Mouse (Mus musculus) gastrocnemius, postnatal 14 days (tissue): Measurements from ENCODE around the gene Pde4d. TPM values are rescaled to one million over a fixed set of nuclear protein-coding genes. Genes with fewer than 3 reads are reported as not detected.
A peak's percentile ranks its signal among the peaks of the same experiment; 100 is the strongest.

ENCODE experiments used
- DNase-seq: peaks from one replicate; pipeline ENCODE4 v3.0.0; 2021; ENCODE audit warnings: mixed read lengths
- intact Hi-C: fragments of 180-260 bp; cut with DNase I; formaldehyde crosslinking; loops from one replicate; pipeline ENCODE4 v1.15.1; 2025; ENCODE audit warnings: low total_unique reads
- total RNA-seq, 2 experiments: library from RNA; stranded (reverse); gene quantifications; 2 replicates each; pipeline ENCODE4 v1.2.3; 2021

Pde4d gene
- total RNA-seq, 2 experiments from 2014 or later, result 91.2 to 126 TPM

DNA sequence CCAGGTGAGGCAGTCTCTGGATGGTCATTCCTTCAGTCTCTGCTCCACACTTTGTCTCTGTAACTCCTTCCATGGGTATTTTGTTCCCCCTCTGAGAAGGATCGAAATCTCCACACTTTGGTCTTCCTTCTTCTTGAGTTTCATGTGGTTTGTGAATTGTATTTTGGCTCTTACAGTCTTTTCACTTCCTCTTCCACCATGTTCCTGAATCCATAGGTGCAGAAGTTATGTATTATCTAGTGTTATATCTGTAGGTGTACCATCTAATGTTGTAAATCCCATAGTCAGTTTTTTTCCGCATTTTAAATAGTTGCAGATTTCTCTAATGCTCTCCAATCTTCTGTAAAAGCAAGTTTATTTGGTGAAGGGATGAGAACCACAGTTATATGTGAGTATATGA is 459.4 kb downstream of the Pde4d start:
- intact Hi-C loops, result no loop called here
- no peak for DNase-seq

DNA sequence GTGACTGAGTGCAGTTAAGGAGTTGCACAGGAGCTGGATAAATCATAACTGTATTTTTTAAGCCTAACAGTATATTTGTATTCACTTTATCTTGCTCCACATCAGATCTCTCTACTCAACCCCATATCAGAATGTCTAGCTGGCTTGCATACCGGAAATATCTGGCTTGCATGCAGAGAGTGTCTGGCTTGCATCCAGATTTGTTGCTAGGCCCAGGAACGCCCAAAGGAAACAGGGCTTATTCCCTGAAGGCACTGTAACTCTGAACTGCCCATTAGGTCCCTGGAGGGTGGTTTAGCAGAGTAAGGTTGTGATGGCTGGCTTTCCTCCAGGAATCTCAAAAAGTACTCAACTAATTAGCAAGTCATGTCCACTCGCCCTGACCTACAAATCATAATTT is 464.9 kb downstream of the Pde4d start:
- no peak for DNase-seq
- intact Hi-C loops, result no loop called here

DNA sequence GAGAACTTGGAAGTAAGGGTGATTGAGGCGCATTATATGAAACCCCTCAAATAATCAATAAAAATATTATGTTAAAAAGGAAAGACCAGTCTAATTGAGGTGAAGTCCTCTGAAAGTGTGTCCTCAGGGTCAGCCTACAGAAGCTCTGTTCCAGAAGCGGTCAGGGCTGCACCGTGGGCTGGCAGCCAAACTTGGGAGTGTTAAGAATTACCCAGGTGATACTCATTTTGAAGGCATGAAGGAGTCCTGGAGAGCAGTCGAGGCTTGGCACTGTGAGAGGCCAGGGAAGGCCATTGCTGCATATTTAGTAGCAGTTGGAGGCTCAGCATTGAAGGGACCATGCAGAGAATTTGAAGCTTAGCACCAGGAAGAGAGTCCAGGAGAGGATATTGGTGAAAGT is 471.4 kb downstream of the Pde4d start:
- intact Hi-C loops, result no loop called here
- DNase-seq, result no peak

DNA sequence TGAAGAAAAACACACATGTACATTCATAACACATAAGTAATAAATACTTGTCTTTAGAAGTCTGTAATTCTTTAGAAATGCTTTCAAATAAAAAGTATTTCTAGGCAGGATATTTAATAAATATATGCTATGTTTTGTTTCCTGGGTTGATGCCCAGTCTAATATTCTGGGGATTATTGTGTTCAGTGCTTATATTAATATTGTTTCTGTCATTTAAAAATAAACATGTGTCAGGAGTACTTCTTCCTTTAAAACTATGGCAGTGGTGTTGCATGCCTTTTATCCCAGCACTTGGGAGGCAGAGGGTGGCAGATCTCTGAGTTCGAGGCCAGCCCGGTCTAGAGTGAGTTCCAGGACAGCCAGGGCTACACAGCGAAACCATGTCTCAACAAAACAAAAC is 485.1 kb downstream of the Pde4d start:
- DNase-seq, result no peak
- intact Hi-C loops, result no loop called here

DNA sequence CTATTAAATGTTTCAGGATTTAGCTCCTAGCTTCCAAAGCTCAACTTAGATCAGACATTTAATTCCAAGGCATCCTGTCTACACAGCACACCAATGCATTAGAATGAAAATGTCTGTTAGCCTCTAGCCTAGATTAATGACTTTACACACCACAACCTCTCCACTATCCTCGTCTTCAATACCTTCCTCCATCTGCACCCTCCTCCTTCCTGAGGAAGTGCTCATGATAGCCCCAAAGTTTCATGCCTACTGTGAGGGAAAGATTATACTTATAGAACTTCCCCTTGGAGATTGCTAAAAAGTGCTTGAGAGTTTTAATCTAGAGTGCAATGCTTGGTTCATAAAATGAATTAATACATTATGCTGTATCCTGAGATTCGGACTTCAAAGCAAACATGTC is 487.5 kb downstream of the Pde4d start:
- DNase-seq, result no peak
- intact Hi-C loops, result no loop called here

DNA sequence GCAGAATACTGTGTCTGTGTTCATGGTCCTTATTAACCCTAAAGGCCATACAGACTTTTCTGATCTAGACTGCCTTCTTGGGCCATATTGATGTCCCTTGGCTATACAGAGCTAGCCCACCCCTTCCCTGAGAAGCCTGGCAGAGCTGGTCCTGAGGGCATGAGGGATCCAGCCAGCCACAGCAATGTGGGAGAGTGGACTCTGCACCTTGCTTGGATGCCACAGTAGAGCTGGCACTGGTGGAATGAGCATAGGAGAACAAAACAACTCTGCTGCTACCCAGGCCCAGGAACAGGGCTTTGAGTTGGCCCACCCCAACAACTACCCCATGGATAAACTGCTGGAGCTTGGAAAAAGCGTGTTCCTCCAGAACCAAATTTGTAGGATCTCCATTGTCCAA is 503.2 kb downstream of the Pde4d start:
- DNase-seq, result no peak
- intact Hi-C loops, result no loop called here

DNA sequence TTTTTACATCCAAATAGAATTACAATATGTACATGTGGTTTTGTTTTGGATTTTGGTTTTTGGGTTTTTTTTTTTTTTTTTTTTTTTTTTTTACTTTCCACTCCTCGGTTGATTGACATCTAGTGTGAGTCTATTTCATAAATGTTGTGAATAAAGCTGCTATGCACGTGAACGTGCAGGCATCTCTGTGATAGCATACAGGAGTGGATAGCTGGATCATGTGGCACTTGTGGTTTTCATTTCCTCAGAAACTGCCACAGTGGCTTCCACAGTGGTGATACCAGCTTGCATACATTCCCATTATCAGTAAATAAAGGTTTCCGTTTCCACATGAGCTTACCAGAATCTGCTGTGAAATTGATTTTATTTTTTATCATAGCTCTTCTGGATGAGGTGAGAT is 506.3 kb downstream of the Pde4d start:
- intact Hi-C loops, result no loop called here
- no peak for DNase-seq

DNA sequence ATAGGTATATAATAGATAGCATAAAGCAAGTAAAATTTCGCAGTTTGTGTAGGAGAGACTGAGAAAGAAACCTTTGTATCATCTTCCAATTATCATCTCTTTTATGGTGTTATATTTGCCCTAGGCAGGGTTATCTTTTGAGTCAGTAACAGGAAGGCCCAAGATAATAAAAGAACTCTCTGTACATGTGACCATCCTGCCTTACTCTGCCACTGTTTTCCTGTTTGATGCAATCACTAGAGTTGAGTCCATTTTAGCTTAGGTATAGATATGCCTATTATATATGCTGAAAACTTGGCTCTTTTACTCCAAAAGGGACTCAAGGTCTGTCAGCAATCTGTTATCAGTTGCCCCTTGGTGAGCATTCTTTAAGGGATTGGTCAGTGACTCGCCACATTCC is 514.3 kb downstream of the Pde4d start:
- no peak for DNase-seq
- intact Hi-C loops, result no loop called here

DNA sequence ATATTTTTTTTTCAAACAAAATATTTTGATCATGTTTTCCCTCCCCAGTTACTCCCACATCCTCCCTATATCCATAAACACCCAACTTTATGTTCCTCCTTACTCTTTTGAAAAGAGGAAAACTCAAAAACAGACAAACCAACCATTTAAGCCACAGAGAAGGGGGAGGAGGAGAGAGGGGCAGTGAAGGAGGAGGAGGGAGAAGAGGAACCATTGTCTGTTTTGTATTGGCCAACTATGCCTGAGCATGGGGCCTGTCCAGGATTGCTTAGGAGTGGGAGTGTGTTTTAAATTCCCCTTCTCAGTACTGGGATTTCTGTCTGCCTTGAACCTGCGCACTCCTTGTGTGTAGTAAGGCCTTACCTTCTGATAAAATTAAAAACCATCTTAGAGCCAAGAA is 531.4 kb downstream of the Pde4d start:
- intact Hi-C loops, result no loop called here
- no peak for DNase-seq

DNA sequence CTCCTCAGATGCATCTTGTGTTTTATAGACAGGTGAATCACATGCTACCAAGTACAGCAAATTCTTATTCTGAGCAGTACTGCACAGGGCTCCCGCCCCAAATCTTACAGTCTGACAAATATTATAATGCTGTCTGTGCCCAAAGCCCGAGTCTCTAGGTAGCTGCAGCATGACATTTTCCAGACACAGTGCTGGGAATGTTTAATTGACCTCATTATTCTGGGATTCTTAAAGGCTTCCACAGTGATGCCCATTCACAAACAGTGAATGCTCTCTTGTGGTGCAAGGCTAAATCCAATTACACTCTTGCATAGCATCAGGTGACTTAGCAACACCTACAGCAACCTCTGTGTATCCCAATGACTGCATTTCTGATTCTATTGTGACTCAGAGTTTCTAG is 549.0 kb downstream of the Pde4d start:
- DNase-seq, result no peak
- intact Hi-C loops, result no loop called here

DNA sequence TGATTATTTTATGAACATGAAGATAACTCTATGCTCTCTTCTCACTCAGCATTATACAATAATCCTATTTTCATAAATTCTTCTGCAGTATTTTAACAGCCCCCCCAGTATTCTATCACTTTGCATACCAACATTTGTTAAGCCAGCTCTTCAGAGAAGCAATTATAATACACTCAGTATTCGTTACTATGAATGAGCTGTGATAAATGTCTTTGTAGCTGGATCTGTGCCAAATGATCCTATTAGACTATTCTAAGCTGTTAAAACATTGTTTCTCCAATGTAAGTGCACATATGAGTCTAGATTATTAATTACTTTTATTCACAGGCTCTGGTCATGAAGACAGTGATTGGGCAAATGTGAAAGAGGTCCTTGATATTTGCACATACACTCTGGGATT is 575.0 kb downstream of the Pde4d start:
- DNase-seq, result no peak
- intact Hi-C loops, result no loop called here

DNA sequence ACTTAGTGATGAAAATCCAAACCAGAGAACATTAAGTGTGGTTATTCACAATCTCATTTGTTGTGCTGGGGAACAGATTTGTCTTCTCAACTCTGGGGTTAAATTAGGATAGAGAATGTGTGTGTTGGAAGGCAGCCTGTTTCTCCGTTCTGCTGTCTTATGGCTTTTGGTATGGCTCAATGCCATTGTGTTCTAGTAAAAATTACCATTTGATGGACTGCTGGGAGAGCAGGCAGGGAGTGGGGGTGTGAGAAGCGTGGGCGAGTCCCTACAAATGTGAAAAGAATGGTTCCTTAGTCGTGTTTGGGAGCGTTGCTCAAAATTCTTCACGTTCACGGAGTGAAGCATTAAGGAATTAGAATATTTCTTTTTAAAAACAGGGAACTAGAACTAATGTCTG is 597.4 kb downstream of the Pde4d start:
- intact Hi-C loops, result no loop called here
- no peak for DNase-seq

DNA sequence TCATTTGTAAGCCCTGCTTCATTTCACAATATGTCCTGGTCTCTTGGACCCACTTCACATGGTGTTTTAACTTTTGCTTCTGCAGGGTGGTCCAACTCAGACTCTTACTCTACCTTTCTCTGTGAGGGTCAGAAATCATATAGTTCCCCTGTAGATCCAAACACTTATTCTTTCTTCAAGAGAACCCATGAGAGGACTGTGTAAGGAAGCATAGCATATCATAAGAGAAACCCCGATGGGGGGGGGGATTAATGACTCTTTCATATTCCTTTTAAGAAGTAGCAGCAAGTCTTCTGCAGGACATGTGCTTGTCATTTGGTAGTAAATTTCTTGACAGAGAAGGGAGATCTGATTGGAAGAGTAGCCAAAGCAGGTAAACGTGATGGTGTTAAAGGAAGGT is 603.1 kb downstream of the Pde4d start:
- intact Hi-C loops, result no loop called here
- no peak for DNase-seq

DNA sequence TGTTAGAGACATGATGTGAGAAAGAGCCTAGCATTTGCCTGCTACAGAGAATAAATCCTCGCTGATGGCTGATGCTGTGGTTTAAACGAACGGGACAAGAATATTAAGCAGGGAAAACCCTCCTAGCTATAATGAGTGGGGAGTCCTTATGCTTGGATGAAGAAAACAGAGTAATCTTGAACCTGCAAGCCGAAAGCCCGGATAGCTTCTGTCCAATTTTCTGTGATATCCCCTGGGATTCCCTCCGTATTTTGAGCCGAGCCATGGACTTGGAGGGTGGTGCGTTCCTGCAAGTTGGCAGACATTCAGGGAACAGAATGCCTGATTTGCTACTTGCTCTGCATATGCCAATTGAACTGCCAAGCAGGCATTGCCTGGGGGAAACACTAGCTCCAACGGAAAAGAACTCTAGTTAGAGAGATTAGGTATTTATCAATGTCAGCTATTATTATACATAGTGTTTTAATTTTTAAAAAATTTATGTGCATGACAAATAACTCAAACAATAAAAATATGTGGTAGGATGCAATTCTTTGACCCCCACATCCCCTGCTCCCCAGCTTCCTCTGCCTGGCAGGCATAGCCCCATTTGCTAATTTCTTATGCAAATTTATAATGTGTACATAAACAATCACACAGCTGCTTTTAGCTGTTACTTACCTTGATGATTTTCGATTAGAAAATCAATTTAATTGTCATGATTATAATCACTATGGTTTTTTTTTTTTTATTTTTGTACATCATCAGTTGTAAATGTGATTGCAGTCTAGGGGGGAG is 603.7 kb downstream of the Pde4d start:
- peak; percentile 8 for DNase-seq
- intact Hi-C loops, result no loop called here

DNA sequence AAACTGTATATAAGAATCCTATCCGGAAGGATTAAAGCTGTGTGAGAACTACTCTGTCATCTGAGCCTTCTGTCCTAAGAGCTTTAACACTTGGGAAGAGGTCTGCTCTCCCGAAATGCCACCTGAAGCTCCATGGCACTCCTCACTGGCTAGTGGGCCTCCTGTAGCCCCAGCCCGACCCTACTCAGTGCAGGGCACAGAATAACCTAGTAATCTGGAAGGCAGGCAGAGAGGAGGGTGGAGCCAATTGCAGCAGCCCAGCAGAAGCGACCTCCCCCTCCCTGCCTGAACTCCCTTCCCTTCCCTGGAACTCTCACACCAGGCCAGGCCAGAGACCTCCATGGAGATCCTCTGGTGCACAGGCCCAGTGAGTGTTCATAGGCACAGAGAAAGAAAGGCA is 608.3 kb downstream of the Pde4d start:
- intact Hi-C loops, result no loop called here

DNA sequence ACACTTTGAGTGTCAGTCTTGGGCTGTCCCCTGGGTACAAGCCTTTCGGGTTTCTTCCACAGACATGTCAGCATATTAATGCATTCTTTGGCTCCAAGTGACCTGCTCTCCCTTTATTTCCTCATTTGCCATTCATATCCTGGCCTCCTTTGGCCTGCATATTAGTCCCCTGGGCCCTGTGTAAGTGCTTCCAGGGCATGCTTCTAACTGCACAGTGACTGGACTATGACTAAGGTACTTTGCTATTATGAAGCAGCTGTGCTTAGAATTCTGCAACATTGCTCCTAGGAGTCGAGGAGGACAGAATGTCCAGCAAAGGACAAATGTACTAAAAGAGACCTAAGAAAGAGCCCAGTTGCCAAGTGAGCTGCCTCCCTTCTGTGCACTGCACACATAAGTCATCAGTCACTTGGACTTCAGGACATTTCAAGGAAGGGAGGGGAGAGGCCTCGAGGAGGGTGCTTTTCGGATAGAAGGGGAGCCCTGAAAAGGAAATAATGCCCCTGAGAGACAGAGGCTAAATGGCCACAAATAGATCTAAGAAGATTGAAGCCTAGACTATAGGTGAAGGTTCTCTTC is 616.9 kb downstream of the Pde4d start:
- peak; percentile 5 for DNase-seq

More for the DNA sequence above, 608.3 kb downstream of the Pde4d start:
- no peak for DNase-seq

DNA sequence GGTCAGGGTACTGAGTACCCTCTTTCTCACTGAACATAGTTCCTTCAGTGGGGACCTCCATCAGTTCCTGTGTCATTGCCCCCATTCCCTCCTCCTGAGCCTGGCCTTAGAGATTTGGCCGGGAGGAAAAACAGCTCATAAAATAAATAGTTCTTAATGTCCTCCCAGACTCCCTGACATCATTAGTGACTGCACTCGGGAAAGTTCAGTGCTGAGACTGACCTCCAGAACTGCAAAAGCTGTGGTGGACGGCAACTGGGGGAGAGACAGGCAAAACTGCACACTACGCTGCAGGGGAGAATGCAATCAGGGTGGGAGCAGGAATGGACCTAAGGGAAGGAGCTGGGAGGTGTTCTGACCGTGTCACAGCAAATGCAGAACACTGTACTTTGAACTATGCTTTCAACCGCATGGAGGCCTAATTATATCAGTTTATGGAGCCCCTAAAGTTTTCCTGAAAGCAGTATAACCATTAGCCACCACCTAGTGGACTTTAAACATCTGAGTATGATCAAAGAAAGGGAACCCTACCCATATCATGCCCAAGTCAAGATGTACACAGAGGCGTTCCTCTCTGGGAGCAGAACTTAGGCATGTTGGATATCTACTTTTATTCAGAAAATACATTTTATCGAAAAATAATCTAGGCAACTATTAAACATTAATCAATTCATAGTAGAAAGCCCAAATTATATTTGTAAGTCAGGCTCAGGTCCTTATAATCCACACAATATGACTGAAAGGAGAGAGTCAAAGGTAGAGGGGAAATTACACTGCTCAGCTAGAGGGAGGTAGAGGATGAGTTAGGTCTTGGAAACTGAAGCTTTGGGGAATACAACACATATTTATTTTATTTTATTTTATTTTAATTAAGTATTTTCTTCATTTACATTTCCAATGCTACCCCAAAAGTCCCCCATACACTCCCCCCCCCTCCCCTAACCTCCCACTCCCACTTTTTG is 618.8 kb downstream of the Pde4d start:
- DNase-seq, result no peak
- intact Hi-C loops, result no loop called here

More for the DNA sequence above, 616.9 kb downstream of the Pde4d start:
- intact Hi-C loops, result no loop called here

DNA sequence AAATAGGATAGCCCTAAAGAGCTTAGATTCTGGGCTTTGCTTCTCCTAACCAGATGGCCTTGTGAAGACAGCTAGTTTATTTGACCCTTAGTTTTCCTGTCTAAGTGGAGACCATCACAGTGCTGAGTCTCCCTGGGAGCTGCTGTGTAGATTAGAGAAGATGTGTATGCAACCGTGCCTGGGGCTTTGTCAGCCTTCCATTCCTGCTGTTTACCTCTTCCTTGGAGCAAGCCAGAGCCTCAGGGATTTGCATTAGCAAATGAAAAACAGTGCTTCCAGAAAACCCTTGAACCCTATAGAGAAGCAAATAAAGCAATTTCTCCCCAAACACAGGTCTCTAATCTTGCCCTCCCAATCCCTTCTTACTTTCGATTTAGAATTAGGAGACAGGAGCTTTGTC is 623.6 kb downstream of the Pde4d start:
- no peak for DNase-seq
- intact Hi-C loops, result no loop called here

DNA sequence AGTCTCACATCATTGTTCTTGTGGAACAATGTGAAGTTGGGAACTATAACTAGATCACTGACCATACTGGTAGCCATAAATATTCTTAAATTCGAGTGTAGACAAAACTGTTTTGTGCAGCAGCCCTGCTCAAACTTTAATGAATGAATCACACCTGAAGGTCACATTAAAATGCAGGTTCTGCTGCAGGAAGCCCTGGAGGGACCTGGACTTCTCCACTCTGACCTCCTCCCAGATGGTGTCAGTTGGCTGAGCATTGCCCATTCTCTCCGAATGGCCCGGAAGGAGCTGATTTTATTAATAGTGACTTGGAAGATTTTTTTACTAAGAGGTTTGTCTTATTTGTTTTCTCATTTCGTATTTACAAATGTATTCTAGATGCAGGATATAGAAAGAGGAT is 624.3 kb downstream of the Pde4d start:
- no peak for DNase-seq
- intact Hi-C loops, result no loop called here

DNA sequence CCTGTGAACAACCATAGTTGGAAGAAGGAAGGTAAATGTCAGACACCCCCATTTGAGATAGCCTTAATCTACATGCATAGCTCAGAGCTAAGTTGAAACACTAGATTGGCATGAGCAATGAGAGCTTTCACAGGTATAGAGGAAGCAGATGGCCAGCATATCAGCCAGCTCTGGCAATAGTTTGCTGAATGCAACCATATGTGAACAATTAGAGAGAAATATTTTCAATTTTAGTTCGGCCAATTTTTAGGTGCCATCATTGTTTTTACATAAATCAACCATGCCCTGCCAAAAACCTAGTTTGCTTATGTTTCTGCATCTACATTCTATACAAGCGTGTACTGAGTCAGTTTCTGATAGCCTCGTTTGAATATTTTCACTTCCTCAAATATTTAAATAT is 642.9 kb downstream of the Pde4d start:
- no peak for DNase-seq
- intact Hi-C loops, result no loop called here

DNA sequence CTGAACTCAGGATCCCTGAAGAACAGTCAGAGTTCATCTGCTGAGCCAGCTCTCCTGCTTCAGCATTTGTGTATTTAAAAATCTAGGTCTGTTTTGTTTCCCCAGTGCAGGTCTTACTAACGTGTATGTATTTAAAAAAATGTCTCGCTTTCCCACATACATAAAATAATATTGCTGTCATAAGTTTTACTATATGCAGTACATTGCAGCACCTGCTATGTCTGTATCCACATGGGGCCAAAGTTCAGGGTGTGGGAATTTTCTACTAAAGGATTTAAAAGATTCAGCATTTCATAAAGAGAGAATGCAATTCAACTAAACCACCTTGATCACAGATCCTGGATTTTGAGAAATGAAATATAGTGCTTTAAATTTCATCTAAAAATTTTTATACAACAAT is 646.9 kb downstream of the Pde4d start:
- no peak for DNase-seq
- intact Hi-C loops, result no loop called here
